Mouse (Mus musculus) natural killer cell, adult 2 months (primary cell): ENCODE results near the gene Slc9a2.

Experiments used
- DNase-seq, 2 experiments: peaks; one replicate each; pipeline ENCODE4 v3.0.0; 2022; ENCODE audit warnings: low spot score in 2 of 2

Gene Slc9a2

GRCm38 (mm10) chr1:40785876-40786445, 105.6 kb downstream of the Slc9a2 start:
- DNase-seq: no peak

GRCm38 (mm10) chr1:40788956-40789355, 108.6 kb downstream of the Slc9a2 start:
- no peak for DNase-seq

GRCm38 (mm10) chr1:40789666-40790233, 109.4 kb downstream of the Slc9a2 start:
- DNase-seq: no peak

GRCm38 (mm10) chr1:40790324-40791141, 110.2 kb downstream of the Slc9a2 start, which contains the start of gene Mfsd9:
Gene Mfsd9 (minus strand): TSS chr1:40790687.
- peak; percentile 93 to 94 for DNase-seq

- DNase-seq: no peak
Observed at GRCm38 (mm10) chr1:40795508-40795907, 115.1 kb downstream of the Slc9a2 start.

GRCm38 (mm10) chr1:40797348-40797747, 117.0 kb downstream of the Slc9a2 start:
- peak; percentile 43 to 60 for DNase-seq

GRCm38 (mm10) chr1:40799121-40799520, 118.7 kb downstream of the Slc9a2 start:
- DNase-seq: no peak

- no peak for DNase-seq
Observed at GRCm38 (mm10) chr1:40800908-40801307, 120.5 kb downstream of the Slc9a2 start.

GRCm38 (mm10) chr1:40802759-40803158, 122.4 kb downstream of the Slc9a2 start:
- peak; percentile 19 to 24 for DNase-seq

- no peak for DNase-seq
Observed at GRCm38 (mm10) chr1:40804118-40804517, 123.7 kb downstream of the Slc9a2 start.

GRCm38 (mm10) chr1:40805351-40805750, 125.0 kb downstream of the Slc9a2 start, which contains the start of gene Tmem182:
Gene Tmem182 (plus strand): TSS chr1:40805601.
- no peak for DNase-seq

- DNase-seq: no peak
Observed at GRCm38 (mm10) chr1:40805891-40806290, 125.5 kb downstream of the Slc9a2 start.

- no peak for DNase-seq
Observed at GRCm38 (mm10) chr1:40808643-40809042, 128.3 kb downstream of the Slc9a2 start.

GRCm38 (mm10) chr1:40815071-40815845, 134.9 kb downstream of the Slc9a2 start:
- no peak for DNase-seq
